Mouse (Mus musculus): Measurements from ENCODE around the gene P2rx2. TPM values are rescaled to one million over a fixed set of nuclear protein-coding genes. Genes with fewer than 3 reads are reported as not detected.

The P2rx2 gene
- total RNA-seq, 2 experiments from 2014 or later: 1.5 to 1.9 TPM

GRCm38 (mm10) chr5:110347006-110347405, 4.0 kb upstream of the P2rx2 start:
- intact Hi-C loops (cut with DNase I): no loop called here
- no peak for DNase-seq (ENCODE audit: extremely low spot score in 1 of 2, low spot score in 2 of 2)

- DNase-seq (ENCODE audit: extremely low spot score in 1 of 2, low spot score in 2 of 2): no peak
- intact Hi-C loops (cut with DNase I): no loop called here
These were observed 2.5 kb upstream of the P2rx2 start for GRCm38 (mm10) chr5:110345553-110345952.

- intact Hi-C loops (cut with DNase I): no loop called here
These were observed 1.5 kb upstream of the P2rx2 start, which contains the start of gene Lrcol1 for GRCm38 (mm10) chr5:110344524-110344923. Gene Lrcol1 (plus strand): TSS chr5:110344730.

GRCm38 (mm10) chr5:110338792-110339191, 4.2 kb downstream of the P2rx2 start:
- intact Hi-C loops (cut with DNase I): no loop called here
- no peak for DNase-seq (ENCODE audit: extremely low spot score in 1 of 2, low spot score in 2 of 2)

More at GRCm38 (mm10) chr5:110344524-110344923, 1.5 kb upstream of the P2rx2 start, which contains the start of gene Lrcol1:
- no peak for DNase-seq (ENCODE audit: extremely low spot score in 1 of 2, low spot score in 2 of 2)

GRCm38 (mm10) chr5:110330508-110330907, 12.5 kb downstream of the P2rx2 start:
- no peak for DNase-seq (ENCODE audit: extremely low spot score in 1 of 2, low spot score in 2 of 2)
- intact Hi-C loops (cut with DNase I): no loop called here

- no peak for DNase-seq (ENCODE audit: extremely low spot score in 1 of 2, low spot score in 2 of 2)
These were observed 29.9 kb downstream of the P2rx2 start for GRCm38 (mm10) chr5:110313127-110313526.

GRCm38 (mm10) chr5:110308861-110309260, 34.2 kb downstream of the P2rx2 start:
- DNase-seq (ENCODE audit: extremely low spot score in 1 of 2, low spot score in 2 of 2): no peak
- intact Hi-C loops (cut with DNase I): no loop called here

More at GRCm38 (mm10) chr5:110313127-110313526, 29.9 kb downstream of the P2rx2 start:
- intact Hi-C loops (cut with DNase I): no loop called here

- no peak for DNase-seq (ENCODE audit: extremely low spot score in 1 of 2, low spot score in 2 of 2)
- intact Hi-C loops (cut with DNase I): no loop called here
These were observed 42.4 kb downstream of the P2rx2 start for GRCm38 (mm10) chr5:110300591-110300990.

- intact Hi-C loops (cut with DNase I): no loop called here
These were observed 46.4 kb downstream of the P2rx2 start for GRCm38 (mm10) chr5:110296637-110297036.

GRCm38 (mm10) chr5:110291649-110292048, 51.4 kb downstream of the P2rx2 start:
- intact Hi-C loops (cut with DNase I): no loop called here
- DNase-seq (ENCODE audit: extremely low spot score in 1 of 2, low spot score in 2 of 2): no peak

More at GRCm38 (mm10) chr5:110296637-110297036, 46.4 kb downstream of the P2rx2 start:
- no peak for DNase-seq (ENCODE audit: extremely low spot score in 1 of 2, low spot score in 2 of 2)

Other genes starting within 250 kb of the P2rx2 start
- 1 to 10 TPM in 1 of 2 experiments, under 1 TPM in 1; 0.84 to 1.1 TPM for gene Gm35315, start 248.8 kb downstream of the P2rx2 start, total RNA-seq (2021)
- 1 to 10 TPM; 5.4 to 7.3 TPM for gene Plcxd1, start 243.2 kb downstream of the P2rx2 start, total RNA-seq (2021)
- 10 to 100 TPM; 95.4 to 100.0 TPM for gene Gtpbp6, start 235.0 kb downstream of the P2rx2 start, total RNA-seq (2021)
- gene Zfp605, start 233.1 kb downstream of the P2rx2 start, total RNA-seq (2021): 10 to 100 TPM; 17.0 to 17.1 TPM
- 10 to 100 TPM; 75.6 to 76.2 TPM for gene Chfr, start 207.4 kb downstream of the P2rx2 start, total RNA-seq (2021)
- gene Golga3, start 166.5 kb downstream of the P2rx2 start, total RNA-seq (2021): 10 to 100 TPM; 43.8 to 45.5 TPM
- 10 to 100 TPM; 24.5 to 26.8 TPM for gene Ankle2, start 112.2 kb downstream of the P2rx2 start, total RNA-seq (2021)
- 10 to 100 TPM; 73.5 to 77.0 TPM for gene Pgam5, start 73.3 kb downstream of the P2rx2 start, total RNA-seq (2021)
- 1 to 10 TPM; 5.3 to 6.4 TPM for gene Pxmp2, start 57.0 kb downstream of the P2rx2 start, total RNA-seq (2021)
- 1 to 10 TPM; 2.6 to 4.5 TPM for gene Pole, start 56.9 kb downstream of the P2rx2 start, total RNA-seq (2021)
- gene Lrcol1, start 1.5 kb upstream of the P2rx2 start, total RNA-seq (2021): not detected
- 10 to 100 TPM; 66.3 TPM for gene Fbrsl1, start 105.3 kb upstream of the P2rx2 start, total RNA-seq (2021)
- 10 to 100 TPM; 64.1 to 67.4 TPM for gene Galnt9, start 201.1 kb upstream of the P2rx2 start, total RNA-seq (2021)